Mouse (Mus musculus) yolk sac, embryonic 10.5 days (tissue): Measurements from ENCODE around the gene Sema3c.
"Not testable (repeated sequence)": the region's sequence is repeated elsewhere in the genome, so short reads cannot be mapped to it uniquely, and the experiment has no call there.

Experiments
- DNase-seq: peaks from one replicate; pipeline ENCODE4 v3.0.0-alpha.2; 2017; ENCODE audit warnings: low spot score

Gene Sema3c

DNA sequence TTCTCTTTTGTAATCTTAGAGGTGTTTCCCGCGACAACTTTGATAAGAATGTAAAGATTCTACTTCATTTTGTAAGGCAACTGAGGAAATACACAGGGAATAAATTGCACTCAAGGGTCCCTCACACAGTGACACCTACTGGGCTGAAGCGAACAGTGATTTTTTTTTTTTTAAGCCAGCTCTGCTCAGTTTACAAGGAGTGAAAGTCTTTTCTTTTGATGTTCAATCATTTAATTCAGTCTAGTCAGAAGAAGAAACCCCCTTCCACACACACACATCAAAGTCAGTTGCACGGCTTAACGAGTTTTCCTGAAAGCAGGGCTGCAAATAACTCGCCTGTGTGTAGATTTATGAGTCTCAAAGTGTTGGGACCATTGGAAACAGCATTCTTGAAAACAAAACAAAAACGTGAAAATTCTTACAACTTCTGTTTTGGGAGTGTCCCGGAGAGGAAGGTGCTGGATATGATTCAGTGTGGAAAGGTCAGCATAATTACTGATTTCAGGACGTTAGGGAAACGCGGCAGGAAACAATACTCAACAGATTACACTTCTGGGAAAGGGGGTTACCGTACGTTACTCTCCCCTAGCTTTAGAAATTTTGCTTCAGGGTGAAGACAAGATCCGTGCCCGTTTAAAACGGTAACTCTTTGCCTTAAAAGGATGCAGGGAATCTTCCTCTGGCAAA lies at the start of gene Sema3c:
Gene Sema3c (plus strand): TSS at position 588 of the 687 bp plus-strand sequence.
- peak; percentile 50 for DNase-seq

DNA sequence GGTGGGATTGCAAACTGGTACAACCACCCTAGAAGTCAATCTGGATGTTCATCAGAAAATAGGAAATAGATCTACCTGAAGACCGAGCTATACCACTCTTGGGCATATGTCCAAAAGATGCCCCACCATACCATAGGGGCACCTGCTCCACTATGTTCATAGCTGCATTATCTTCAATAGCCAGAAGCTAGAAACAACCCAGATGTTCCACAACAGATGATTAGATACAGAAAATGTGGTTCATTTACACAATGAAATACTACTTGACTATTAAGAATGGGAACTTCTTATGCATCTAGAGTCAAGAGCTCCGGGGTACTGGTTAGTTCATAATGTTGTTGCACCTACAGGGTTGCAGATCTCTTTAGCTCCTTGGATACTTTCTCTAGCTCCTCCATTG lies 42.9 kb upstream of the Sema3c start:
- DNase-seq: not testable (repeated sequence)

- DNase-seq: no peak
These were observed 30.9 kb upstream of the Sema3c start for GRCm38 (mm10) chr5:17543141-17543540.

GRCm38 (mm10) chr5:17544904-17545449 lies 29.1 kb upstream of the Sema3c start:
- DNase-seq: no peak

- DNase-seq: no peak
These were observed 22.4 kb upstream of the Sema3c start for GRCm38 (mm10) chr5:17551693-17552092.

DNA sequence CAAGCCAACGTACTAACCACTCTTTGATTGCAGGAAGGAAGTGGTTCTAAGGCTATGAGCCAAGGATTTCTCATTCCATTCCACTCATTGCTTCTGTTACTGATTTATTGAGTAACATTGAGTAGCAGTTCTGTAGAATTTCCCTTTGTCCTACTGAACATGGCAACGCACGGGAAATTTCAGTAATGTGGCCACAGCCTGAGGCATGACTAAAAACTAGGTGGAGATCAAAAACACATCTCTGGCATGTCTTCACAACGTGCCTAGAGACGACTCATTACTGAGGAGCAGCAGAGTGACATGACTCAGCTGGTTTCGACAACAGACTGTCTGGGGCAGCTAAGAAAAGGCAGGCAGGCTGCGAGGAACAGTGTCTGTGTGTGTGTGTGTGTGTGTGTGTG lies 18.0 kb upstream of the Sema3c start:
- DNase-seq: no peak

GRCm38 (mm10) chr5:17556715-17557265 lies 17.3 kb upstream of the Sema3c start:
- no peak for DNase-seq

- DNase-seq: no peak
These were observed 2.5 kb upstream of the Sema3c start for GRCm38 (mm10) chr5:17571571-17571970.

GRCm38 (mm10) chr5:17574413-17575182 lies 517 bp downstream of the Sema3c start:
- peak; percentile 67 for DNase-seq

DNA sequence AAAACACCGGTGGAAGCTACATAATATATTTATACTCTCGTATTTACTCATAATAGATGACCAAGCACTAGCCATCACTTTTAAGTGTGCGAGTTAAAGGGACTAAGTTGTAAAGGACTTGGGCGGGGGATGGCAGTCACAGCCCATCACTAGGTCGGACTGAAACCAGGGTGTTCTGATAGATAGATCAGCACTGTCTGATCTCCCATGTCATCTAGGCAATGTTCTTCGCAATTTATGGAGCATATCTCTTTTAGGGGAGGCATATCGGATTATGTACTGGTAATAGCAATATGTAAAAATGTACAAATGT lies 1.1 kb downstream of the Sema3c start:
- no peak for DNase-seq

- no peak for DNase-seq
These were observed 2.0 kb downstream of the Sema3c start for GRCm38 (mm10) chr5:17576069-17576468.

DNA sequence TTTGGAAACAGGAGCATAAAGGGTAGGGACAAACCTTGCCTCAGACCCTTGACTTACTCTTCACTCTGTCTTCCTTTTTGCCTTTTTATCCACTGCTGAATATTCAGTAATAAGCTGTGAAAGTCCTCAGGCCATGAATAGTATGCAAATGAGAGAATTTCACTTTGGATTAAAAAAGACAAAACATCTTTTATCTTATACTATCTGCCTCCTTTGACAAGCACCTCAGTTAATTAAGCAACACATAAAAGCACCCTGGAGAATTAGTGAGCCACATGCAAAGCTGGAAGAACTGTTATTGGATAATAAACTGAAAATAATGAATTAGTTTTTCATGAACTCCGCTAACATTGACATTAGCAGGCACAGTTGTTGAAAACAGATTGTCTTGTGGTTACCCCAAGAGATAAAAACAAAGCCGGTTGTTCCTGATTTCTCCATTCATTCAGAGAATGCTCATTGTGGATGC lies 8.0 kb downstream of the Sema3c start:
- DNase-seq: no peak

DNA sequence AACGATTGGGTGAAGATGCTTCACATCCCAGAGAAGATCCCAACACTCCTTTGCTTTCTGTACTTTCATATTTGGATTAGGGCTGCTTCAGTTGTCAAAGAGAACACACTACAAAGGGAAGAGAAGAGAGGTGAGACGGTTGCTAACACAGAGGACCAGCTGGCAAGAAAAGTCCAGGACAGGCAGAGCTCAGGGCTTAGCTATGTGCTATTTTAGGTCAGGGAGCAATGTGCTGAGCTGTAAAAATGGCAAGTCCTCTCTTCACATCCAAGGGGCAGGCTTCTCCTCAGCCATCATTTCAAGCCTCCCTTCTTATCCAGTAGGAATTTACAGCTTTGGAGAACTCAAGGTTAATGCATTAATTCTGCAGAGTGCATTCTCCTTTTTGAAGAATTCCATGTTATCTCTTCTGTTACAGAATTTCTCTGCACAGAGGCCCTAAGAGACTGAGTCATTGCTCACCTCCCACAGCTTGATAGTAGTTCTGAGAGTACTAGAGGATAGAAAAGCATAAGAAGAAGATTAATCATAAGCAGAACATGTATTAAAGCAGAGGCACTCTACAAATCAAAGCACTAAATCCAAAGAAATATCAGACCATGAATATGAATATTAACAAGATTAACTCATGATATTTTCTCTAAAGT lies 10.3 kb downstream of the Sema3c start:
- no peak for DNase-seq

- DNase-seq: no peak
These were observed 12.6 kb downstream of the Sema3c start for GRCm38 (mm10) chr5:17586518-17587210.

DNA sequence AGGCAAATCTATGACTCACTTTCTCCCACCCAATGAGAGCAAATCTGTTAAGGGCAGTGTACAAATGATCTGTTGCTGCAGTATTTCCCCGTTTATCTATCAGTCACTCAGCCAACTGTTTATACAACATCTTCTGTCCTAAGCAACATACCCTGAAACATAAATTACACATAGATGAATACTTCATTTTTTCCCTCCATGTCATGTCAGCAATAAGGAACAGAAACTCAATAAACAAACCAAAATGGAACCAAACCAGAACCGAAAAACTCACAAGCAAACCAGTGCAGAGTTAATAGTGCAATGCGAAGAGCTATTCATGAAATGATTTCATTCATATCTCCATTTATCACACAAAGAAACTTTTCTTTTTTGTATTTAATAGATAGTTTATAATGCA lies 17.8 kb downstream of the Sema3c start:
- DNase-seq: no peak

DNA sequence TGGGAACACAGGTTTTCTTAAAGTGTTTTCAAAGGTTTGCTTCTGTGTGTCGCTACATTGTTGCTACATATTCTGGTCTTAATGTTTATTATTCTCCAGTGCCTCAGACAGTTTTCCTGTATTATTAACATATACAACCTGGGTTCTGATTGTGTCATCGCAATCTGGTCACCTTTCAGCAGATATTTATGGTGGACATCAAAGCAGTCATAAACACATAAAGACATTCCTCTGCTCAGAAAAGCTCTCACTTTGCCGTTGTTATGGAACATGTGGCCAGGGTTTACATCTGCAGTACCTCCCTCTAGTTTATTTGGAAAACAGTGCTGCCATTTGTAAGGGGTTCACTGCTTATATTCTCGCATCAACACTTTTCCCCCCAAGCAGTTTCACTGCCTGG lies 27.6 kb downstream of the Sema3c start:
- no peak for DNase-seq

DNA sequence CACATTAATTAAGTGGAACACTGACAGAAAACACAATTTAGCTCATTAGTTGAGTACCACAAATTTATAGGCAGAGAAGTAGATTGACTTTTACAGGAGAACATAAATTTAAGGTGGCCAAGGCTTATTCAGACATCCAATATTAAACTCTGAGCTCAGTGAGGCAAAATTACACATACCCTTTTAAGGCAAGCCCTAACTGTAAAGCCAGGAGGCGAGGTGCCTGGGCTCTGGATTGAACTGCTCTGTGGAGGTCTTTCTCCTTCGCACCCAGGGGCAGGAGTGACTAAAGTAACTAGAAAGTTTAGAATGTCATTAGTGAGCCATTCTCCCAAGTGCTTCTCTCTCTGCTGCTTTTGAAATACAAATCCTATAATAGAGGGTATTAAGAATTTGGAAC lies 46.5 kb downstream of the Sema3c start:
- DNase-seq: no peak

GRCm38 (mm10) chr5:17622564-17622963 lies 48.5 kb downstream of the Sema3c start:
- DNase-seq: no peak

DNA sequence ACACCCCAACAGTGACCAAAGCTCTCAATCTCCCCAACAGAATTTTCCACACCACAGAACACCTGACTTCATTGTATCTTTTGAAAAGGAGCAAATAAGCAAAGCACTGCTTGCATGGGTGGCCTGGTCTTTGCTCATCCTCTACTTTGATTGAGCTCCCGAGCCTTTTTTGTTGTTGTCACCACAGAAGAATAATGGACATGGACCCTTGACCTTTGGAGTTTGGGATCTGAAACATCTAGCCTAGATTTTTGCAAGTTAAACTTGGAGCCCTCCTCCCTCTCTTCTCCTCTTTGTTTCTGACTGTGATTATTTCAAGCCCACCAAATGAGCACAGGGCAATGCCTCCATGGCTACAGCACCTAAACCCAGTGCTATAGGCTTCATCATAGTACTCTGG lies 54.5 kb downstream of the Sema3c start:
- no peak for DNase-seq

GRCm38 (mm10) chr5:17629599-17629998 lies 55.5 kb downstream of the Sema3c start:
- no peak for DNase-seq

GRCm38 (mm10) chr5:17639519-17639918 lies 65.4 kb downstream of the Sema3c start:
- DNase-seq: no peak

- DNase-seq: no peak
These were observed 73.7 kb downstream of the Sema3c start for GRCm38 (mm10) chr5:17647643-17648226.
